Mouse (Mus musculus) embryonic fibroblast, embryonic 13.5 days (primary cell): Measurements from ENCODE around the gene Atg101. TPM values are rescaled to one million over a fixed set of nuclear protein-coding genes. Genes with fewer than 3 reads are reported as not detected.

Experiments
- H3K27ac ChIP-seq: 2 replicates; pipeline ENCODE4 v1.5.1; 2012; ENCODE audit warnings: low read length, control low read depth, inconsistent platforms; ENCODE audit not compliant: insufficient read depth
- H3K4me1 ChIP-seq: 2 replicates; pipeline ENCODE4 v1.6.1; 2011; ENCODE audit warnings: low read length; ENCODE audit not compliant: control insufficient read depth, insufficient read depth
- H3K4me3 ChIP-seq: 2 replicates; pipeline ENCODE4 v1.5.1; 2011; ENCODE audit warnings: mild to moderate bottlenecking, control low read depth, low read length; ENCODE audit not compliant: insufficient read depth
- CTCF ChIP-seq: IDR thresholded peaks from 2 replicates; pipeline ENCODE4 v1.5.1; 2011; ENCODE audit warnings: mild to moderate bottlenecking, control low read depth, low read length, moderate library complexity, borderline replicate concordance; ENCODE audit not compliant: insufficient read depth
- POLR2A ChIP-seq: IDR thresholded peaks from 2 replicates; pipeline ENCODE4 v1.6.1; 2011; ENCODE audit warnings: low read depth, mild to moderate bottlenecking, control low read depth, low read length, moderate library complexity
- polyA plus RNA-seq: library from polyadenylated mRNA; stranded (reverse); fragments of >200 nt; gene quantifications from 2 replicates; pipeline ENCODE4 v1.2.4, GENCODE M21; 2011; ENCODE audit warnings: low read depth; ENCODE audit not compliant: missing spikeins, insufficient read length

Gene Atg101
- polyA plus RNA-seq, 1 experiment = 21.3 TPM

DNA sequence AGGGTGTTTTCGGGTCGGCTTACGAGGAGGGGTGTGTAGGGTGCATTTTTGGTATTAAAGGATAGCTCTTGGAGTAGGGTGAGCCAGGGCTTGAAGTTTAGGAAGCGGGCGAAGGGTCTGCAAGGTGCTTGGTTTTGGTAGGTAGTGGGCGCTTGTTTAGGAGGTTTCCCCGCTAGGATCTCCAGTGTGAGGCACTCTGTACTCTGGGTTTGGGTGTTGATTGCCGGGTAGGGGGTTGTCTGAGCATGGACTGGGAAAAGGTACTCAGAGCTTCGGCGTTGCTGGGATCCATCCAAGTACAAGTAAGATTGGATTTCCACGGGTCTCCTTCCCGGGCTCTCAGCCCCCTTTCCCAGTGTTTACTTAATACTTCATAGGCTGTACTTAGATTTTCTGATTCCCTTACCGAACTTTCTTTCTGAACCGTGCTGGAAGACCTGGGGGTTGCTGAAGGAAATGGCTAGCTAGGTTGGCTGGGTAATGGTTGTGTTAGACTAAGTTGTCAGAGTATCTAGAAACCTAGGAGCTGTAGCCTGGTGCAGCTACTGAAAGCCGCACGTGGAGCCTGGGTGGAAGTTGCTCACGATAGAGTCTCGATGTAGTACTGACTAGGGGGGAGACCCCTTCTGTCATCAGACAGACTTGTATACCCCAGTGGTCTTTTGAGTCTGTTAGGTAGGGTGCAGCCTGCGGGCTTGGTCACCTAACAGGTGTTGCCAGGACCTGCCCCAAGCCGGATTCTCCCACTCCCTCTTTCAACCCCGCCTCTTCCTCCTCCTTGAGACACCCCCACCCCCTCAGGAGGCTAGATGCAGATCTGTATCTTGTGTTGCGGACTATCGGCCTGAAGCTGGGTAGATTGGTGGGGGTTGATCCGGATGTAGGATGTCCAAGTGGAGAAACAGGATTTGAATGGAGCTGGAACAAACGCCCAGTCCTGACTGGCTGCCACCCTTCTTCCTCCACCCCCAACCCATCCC lies 16.7 kb upstream of the Atg101 start:
- Histone ChIP-seq H3K4me1 (peaks cover 5% of the 10 kb centered on the region), H3K4me3 (peak overlapping the region; percentile 96), H3K27ac (no peak overlapping the region)
- TF ChIP-seq CTCF (no peak), POLR2A (no peak)

- Histone ChIP-seq H3K27ac (no peak overlapping the region), H3K4me3 (no peak overlapping the region), H3K4me1 (peaks cover 5% of the 10 kb centered on the region)
- no peak for TF ChIP-seq POLR2A
- TF ChIP-seq CTCF = no peak
Observed at GRCm38 (mm10) chr15:101270101-101270820, 13.8 kb upstream of the Atg101 start.

- Histone ChIP-seq H3K4me3 (no peak overlapping the region), H3K27ac (no peak overlapping the region), H3K4me1 (peaks cover 4% of the 10 kb centered on the region)
- TF ChIP-seq POLR2A (no peak), CTCF (no peak)
Observed at GRCm38 (mm10) chr15:101271107-101271506, 13.0 kb upstream of the Atg101 start.

- H3K27ac ChIP-seq = no peak overlapping the region
- peaks cover 3% of the 10 kb centered on the region for H3K4me1 ChIP-seq
- no peak overlapping the region for H3K4me3 ChIP-seq
- TF ChIP-seq CTCF = no peak
- no peak for TF ChIP-seq POLR2A
Observed at GRCm38 (mm10) chr15:101271513-101271912, 12.6 kb upstream of the Atg101 start.

GRCm38 (mm10) chr15:101274380-101274779 lies 9.7 kb upstream of the Atg101 start:
- no peak overlapping the region for H3K4me3 ChIP-seq
- TF ChIP-seq POLR2A (no peak), CTCF (no peak)
- H3K27ac ChIP-seq = no peak overlapping the region
- peaks cover under 1% of the 10 kb centered on the region for H3K4me1 ChIP-seq

GRCm38 (mm10) chr15:101277351-101277899 lies 6.6 kb upstream of the Atg101 start:
- Histone ChIP-seq H3K27ac (no peak overlapping the region), H3K4me3 (no peak overlapping the region), H3K4me1 (no peaks in the 10 kb centered on the region)
- TF ChIP-seq CTCF = no peak
- TF ChIP-seq POLR2A = no peak

GRCm38 (mm10) chr15:101278589-101278988 lies 5.5 kb upstream of the Atg101 start:
- no peaks in the 10 kb centered on the region for H3K4me1 ChIP-seq

DNA sequence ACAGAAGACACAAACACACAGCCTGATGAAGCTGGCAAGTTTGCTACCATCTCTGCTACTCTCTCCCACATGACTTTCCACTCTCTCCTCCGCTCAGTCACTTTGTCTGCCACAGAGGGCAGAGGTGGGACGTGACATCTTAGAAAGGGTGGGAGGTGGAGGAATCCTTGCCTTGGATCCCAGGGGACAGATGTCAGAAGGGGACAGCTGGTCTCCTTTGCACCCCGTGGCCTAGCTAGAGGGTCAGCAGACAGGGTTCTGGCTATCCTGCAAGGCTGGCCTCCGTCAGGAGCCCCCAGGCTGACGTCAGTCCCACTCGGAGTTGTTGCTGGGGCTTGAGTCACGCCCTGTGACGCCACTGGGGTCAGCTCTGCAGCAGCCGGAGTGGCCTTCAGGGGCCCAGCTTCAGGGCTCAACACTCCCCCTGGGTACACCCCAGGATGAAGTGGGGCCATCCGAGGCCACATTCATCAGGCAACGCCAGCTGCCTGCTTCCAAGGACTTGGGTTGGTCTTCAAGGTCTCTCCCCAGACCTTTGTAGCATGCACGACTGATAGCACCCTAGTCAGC lies 4.6 kb upstream of the Atg101 start:
- Histone ChIP-seq H3K4me1 (no peaks in the 10 kb centered on the region), H3K4me3 (no peak overlapping the region), H3K27ac (no peak overlapping the region)
- TF ChIP-seq CTCF (no peak), POLR2A (no peak)

More at GRCm38 (mm10) chr15:101278589-101278988, 5.5 kb upstream of the Atg101 start:
- Histone ChIP-seq H3K4me3 (no peak overlapping the region), H3K27ac (no peak overlapping the region)
- TF ChIP-seq CTCF (no peak), POLR2A (no peak)

DNA sequence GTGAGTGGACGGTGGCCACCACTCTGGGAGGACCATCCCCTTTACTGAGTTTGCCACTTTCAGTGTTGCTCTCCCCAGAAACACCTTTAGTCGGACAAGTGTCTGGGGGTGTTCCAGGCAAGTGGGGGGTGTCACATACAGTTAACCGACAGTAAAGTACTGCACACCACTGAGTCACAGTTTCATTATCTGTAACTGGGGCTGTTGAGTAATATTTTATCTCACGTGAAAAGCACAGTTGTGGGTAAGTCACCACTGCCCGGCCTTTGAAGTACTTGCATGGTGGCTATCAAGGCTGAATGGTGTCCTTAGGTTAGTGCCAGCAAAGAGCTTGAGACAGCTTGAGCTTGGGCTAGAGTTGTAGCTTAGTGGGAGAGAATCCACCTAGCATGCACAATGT lies 1.6 kb upstream of the Atg101 start:
- Histone ChIP-seq H3K27ac (no peak overlapping the region), H3K4me1 (no peaks in the 10 kb centered on the region; the same call in 1 of the 2 replicates), H3K4me3 (no peak overlapping the region)
- TF ChIP-seq POLR2A (no peak), CTCF (no peak)
